Mouse (Mus musculus): ENCODE data around the gene Ankmy1. TPM values are rescaled to one million over a fixed set of nuclear protein-coding genes. Genes with fewer than 3 reads are reported as not detected.

The Ankmy1 gene
- total and polyA plus RNA-seq, 3 experiments: 0.07 to 0.13 TPM; not detected in 1

DNA sequence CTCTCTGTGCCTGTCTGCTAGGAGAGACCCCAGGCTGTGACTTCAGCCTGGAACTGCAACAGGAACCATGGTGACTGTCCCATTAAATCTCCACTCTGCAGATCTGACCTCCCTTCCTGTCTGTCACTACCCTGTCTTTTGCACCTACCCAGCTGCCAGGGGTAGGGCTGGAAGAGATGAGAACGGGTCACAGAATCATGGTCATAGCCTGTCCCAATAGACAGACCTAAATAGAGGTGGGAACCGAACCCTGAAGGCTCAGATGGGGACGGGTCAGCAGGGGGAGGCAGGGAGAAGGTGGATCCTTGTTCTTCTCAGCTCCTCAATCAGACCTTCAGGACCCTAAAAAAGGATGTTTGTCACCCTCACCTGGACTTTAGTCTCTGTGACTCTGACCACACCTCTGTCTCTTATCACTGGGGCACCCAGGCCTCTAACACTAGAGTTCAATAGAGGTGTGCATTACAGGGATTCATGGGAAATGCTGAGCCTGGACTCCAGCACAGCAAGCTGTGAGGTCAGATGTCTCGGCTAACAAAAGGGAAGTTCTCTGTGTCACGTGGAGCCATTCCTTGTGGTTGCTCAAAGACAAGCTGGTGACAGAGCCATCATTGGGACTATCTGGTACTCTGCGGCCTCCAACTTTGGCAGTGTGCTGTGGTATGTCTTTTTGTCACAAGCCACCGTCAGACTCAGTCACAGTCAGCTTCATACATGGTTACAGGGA, 17.9 kb upstream of the Ankmy1 start:
- in situ Hi-C loops (cut with MboI; ENCODE audit: low pct_ligation_motif_present, low pct_unique_long_range_greater_than_20kb, low sequenced_read_pairs): no loop called here
- no peak overlapping the region for H3K27ac ChIP-seq (ENCODE audit: insufficient read depth, low read depth)
- H3K4me3 ChIP-seq (replicated peaks in 1 of 3; ENCODE audit: low read depth in 2 of 3, low read length in 2 of 3, poor library complexity in 1 of 3): no peak overlapping the region
- H3K36me3 ChIP-seq (replicated peaks in 1 of 2; ENCODE audit: control insufficient read depth in 1 of 2, insufficient read depth in 1 of 2, low read length in 1 of 2): peaks cover 47 to 56% of the 10 kb centered on the region in 2 experiments
- H3K9ac ChIP-seq (ENCODE audit: insufficient read depth, low read depth): no peak overlapping the region
- dilution Hi-C loops (cut with MboI; ENCODE audit: extremely low pct_ligation_motif_present, extremely low pct_unique_long_range_greater_than_20kb, low sequenced_read_pairs): no loop called here
- H3K4me2 ChIP-seq (ENCODE audit: insufficient read depth, low read depth, poor library complexity, severe bottlenecking): no peak overlapping the region
- H3K27me3 ChIP-seq (replicated peaks): no peaks in the 10 kb centered on the region
- peaks cover 2% of the 10 kb centered on the region for H3K9me3 ChIP-seq (replicated peaks; ENCODE audit: low read length)
- H3K79me2 ChIP-seq (replicated peaks; ENCODE audit: control insufficient read depth, extremely low read depth, insufficient read depth, poor library complexity, severe bottlenecking): no peaks in the 10 kb centered on the region
- no peak for DNase-seq (ENCODE audit: extremely low read depth)
- no peaks in the 10 kb centered on the region for H3K4me1 ChIP-seq (ENCODE audit: control insufficient read depth in 1 of 2, insufficient read depth in 2 of 2)
- no peak for TF ChIP-seq MAX (IDR thresholded peaks at IDR 0.05; ENCODE audit: low read length)
- no peak for TF ChIP-seq POLR2A (IDR thresholded peaks at IDR 0.05; ENCODE audit: low read depth, low read length)
- TF ChIP-seq PAX5 (IDR thresholded peaks at IDR 0.05; ENCODE audit: low read length): no peak
- no peak for TF ChIP-seq GABPA (IDR thresholded peaks at IDR 0.05; ENCODE audit: insufficient replicate concordance, low read depth, low read length)
- TF ChIP-seq UBTF (IDR thresholded peaks at IDR 0.05; ENCODE audit: low read depth, low read length): no peak
- no peak for TF ChIP-seq ZNF384 (IDR thresholded peaks at IDR 0.05; ENCODE audit: low read depth, low read length)
- no peak for TF ChIP-seq JUND (conservative IDR thresholded peaks at IDR 0.05; ENCODE audit: low read depth, low read length)
- no peak for TF ChIP-seq IRF4 (IDR thresholded peaks at IDR 0.05; ENCODE audit: low read depth, low read length)
- no peak for TF ChIP-seq MEF2A (IDR thresholded peaks at IDR 0.05; ENCODE audit: borderline replicate concordance, low read depth, low read length)
- no peak for TF ChIP-seq EP300 (IDR thresholded peaks at IDR 0.05; ENCODE audit: low read length)
- TF ChIP-seq TBP (conservative IDR thresholded peaks at IDR 0.05; ENCODE audit: low read depth, low read length): no peak
- TF ChIP-seq SMC3 (IDR thresholded peaks at IDR 0.05; ENCODE audit: low read depth, low read length): no peak
- TF ChIP-seq E2F4 (IDR thresholded peaks at IDR 0.05; ENCODE audit: insufficient replicate concordance, low read depth, low read length): no peak
- no peak for TF ChIP-seq JUN (IDR thresholded peaks at IDR 0.05; ENCODE audit: insufficient read depth, low read depth, low read length)
- TF ChIP-seq NELFE (IDR thresholded peaks at IDR 0.05; ENCODE audit: low read depth, low read length): no peak

DNA sequence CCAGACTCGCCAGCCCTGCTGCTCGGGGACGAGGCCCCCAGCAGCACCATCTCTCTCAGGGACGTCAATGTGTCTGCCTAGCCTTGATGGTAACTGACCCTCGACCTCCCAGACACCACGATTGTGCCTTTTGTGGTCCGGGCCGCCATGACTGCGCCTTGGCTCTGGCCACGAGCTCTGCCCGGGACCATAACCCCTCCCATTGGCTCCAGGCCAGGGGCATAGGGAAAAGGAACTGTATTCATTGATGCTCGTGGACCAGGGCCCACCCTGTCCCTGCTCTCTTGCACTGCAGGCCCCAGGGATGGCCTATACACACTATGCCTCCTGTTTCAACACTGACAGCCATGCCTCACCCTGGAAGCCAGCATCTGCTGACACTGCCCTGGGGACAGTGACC, 17.1 kb upstream of the Ankmy1 start:
- H3K4me3 ChIP-seq (replicated peaks in 1 of 3; ENCODE audit: low read depth in 2 of 3, low read length in 2 of 3, poor library complexity in 1 of 3): no peak overlapping the region
- dilution Hi-C loops (cut with MboI; ENCODE audit: extremely low pct_ligation_motif_present, extremely low pct_unique_long_range_greater_than_20kb, low sequenced_read_pairs): no loop called here
- DNase-seq (ENCODE audit: extremely low read depth): no peak
- no peaks in the 10 kb centered on the region for H3K79me2 ChIP-seq (replicated peaks; ENCODE audit: control insufficient read depth, extremely low read depth, insufficient read depth, poor library complexity, severe bottlenecking)
- in situ Hi-C loops (cut with MboI; ENCODE audit: low pct_ligation_motif_present, low pct_unique_long_range_greater_than_20kb, low sequenced_read_pairs): no loop called here
- H3K4me2 ChIP-seq (ENCODE audit: insufficient read depth, low read depth, poor library complexity, severe bottlenecking): no peak overlapping the region
- no peak overlapping the region for H3K9ac ChIP-seq (ENCODE audit: insufficient read depth, low read depth)
- H3K36me3 ChIP-seq (replicated peaks in 1 of 2; ENCODE audit: control insufficient read depth in 1 of 2, insufficient read depth in 1 of 2, low read length in 1 of 2): peaks cover 53 to 65% of the 10 kb centered on the region in 2 experiments
- no peak for TF ChIP-seq NELFE (IDR thresholded peaks at IDR 0.05; ENCODE audit: low read depth, low read length)
- TF ChIP-seq ZC3H11A (IDR thresholded peaks at IDR 0.05; ENCODE audit: low read depth, low read length): no peak
- no peak for TF ChIP-seq USF2 (conservative IDR thresholded peaks at IDR 0.05; ENCODE audit: low read depth, low read length)
- TF ChIP-seq CHD2 (IDR thresholded peaks at IDR 0.05; ENCODE audit: low read length): no peak
- TF ChIP-seq MAX (IDR thresholded peaks at IDR 0.05; ENCODE audit: low read length): no peak
- TF ChIP-seq KAT2A (IDR thresholded peaks at IDR 0.05; ENCODE audit: insufficient replicate concordance, low read length): no peak
- no peak for TF ChIP-seq MAZ (IDR thresholded peaks at IDR 0.05; ENCODE audit: low read depth, low read length)
- TF ChIP-seq HCFC1 (IDR thresholded peaks at IDR 0.05; ENCODE audit: low read depth, low read length): no peak
- TF ChIP-seq CHD1 (IDR thresholded peaks at IDR 0.05; ENCODE audit: low read depth, low read length): no peak
- TF ChIP-seq E2F4 (IDR thresholded peaks at IDR 0.05; ENCODE audit: insufficient replicate concordance, low read depth, low read length): no peak
- no peak for TF ChIP-seq JUND (conservative IDR thresholded peaks at IDR 0.05; ENCODE audit: low read depth, low read length)
- TF ChIP-seq JUN (IDR thresholded peaks at IDR 0.05; ENCODE audit: insufficient read depth, low read depth, low read length): no peak
- no peak for TF ChIP-seq MYC (IDR thresholded peaks at IDR 0.05; ENCODE audit: low read depth, low read length)
- TF ChIP-seq RCOR1 (conservative IDR thresholded peaks at IDR 0.05; ENCODE audit: low read depth, low read length): no peak
- TF ChIP-seq RAD21 (IDR thresholded peaks at IDR 0.05; ENCODE audit: low read depth, low read length): no peak
- no peak for TF ChIP-seq USF1 (IDR thresholded peaks at IDR 0.05; ENCODE audit: low read depth, low read length)
- no peak overlapping the region for H3K27ac ChIP-seq (ENCODE audit: insufficient read depth, low read depth)
- no peaks in the 10 kb centered on the region for H3K27me3 ChIP-seq (replicated peaks)
- peaks cover under 1% of the 10 kb centered on the region for H3K9me3 ChIP-seq (replicated peaks; ENCODE audit: low read length)
- no peaks in the 10 kb centered on the region for H3K4me1 ChIP-seq (ENCODE audit: control insufficient read depth in 1 of 2, insufficient read depth in 2 of 2)
